Mouse (Mus musculus) 3T3-L1 (cell line): ENCODE measurements at regions not wholly inside any gene's neighbourhood (a gene's known extent, or its start where the extent isn't known, plus 50 kb on each side); places are given as distances from the start of the nearest gene placed in this dataset.

Experiments
- DNase-seq: peaks from one replicate; pipeline ENCODE4 v3.0.0-alpha.2; 2015; ENCODE audit warnings: low read depth, low spot score

DNA sequence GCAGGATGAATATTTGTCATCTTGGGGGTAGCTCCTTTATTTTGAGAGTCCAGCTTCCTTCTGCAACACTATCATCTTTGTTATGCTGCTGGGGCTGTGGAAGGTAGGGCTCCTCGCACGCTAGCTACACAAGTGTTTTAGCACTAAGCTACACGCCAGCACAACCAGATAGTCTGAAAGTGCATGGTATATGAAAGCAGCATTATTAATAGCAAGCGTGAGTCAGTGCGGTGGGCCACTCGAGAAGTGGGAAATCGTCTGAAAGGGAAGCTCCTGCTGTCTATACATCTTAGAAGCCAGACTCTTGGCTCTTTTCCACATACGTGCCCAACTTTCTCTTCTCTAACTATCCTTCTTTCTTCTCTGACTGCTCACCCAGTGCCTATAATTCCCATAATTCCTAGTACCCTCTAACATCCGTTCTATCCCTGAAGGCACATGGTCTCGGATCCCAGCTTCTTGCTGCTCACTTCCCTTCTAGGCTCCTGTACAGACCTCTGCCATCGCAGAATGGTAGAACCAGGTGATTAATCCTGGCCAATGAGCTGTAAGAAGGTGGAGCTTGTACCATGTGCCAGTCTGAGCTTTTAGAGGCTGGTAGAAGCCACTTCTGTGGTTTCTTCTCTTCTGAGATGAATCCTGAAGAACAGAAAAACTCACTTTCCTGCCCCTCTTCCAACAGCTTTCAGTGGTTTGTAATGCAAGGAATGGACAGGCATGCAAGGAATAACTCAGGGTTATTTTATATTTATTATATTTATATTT lies 55.5 kb downstream of the E030025P04Rik start:
- DNase-seq: no peak

DNA sequence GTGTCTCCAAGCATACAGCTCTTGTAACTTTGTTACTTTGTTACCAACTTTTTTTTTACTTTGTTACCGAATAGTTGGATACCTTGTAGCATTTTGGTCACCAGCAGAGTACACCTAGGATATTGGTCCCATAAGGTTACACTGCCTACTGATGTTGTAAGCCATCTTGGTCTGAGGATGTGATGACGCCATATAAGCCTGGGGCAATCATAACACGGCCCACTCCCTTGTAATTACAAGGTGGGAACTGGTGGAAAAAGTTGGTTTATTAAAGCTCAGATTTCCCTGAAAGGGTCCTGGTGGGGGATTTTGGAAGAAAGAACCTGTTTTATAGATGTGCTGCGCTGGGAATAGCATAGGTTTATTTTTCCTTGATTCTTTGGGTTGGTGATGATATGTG lies 62.2 kb downstream of the E030025P04Rik start:
- no peak for DNase-seq

DNA sequence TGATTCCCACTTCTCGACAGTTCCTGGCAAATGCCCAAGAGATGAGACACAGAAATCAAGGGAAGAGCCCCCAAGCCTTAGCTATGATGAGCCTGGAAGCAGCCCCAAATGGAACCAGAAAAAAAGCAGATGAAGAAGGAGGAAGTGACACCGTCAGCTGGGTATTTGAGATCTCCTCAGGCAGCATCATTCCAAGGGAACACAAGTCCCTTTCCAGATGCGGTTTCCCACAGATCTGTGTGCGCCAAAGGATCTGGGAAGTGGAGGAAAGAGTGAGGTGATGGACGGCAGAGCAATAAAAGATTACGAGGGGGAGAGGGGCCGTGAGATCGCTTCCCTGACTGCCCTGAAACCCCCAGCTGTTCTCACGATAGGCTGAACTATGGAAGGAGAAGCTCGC lies 62.7 kb downstream of the E030025P04Rik start:
- DNase-seq: no peak

DNA sequence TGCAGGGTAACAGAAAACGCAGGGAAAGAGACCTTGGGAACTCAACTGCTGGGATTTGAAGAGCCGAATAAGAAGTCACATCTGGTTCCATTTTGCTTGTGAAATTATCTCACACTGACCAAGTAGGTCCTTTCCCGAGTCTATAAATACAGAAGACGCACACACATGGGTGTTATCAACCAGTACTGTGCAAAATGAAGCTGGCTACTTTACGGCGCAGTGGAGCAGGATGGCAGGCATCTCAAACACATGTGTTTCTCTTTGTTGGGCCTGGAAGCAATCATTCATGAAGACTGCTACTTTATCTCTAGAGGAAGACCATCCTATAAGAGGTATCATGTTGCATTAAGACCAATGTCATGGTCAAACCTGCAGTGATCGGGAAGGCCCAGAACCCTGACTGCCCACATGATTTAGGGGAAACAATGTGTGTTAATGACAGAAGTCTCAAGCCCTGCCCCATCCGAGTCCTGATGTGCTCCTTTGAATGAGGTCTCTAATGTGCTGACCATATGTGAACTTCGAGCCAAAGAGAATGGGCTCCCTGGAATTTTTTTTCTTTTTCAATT lies 63.2 kb downstream of the E030025P04Rik start:
- no peak for DNase-seq

DNA sequence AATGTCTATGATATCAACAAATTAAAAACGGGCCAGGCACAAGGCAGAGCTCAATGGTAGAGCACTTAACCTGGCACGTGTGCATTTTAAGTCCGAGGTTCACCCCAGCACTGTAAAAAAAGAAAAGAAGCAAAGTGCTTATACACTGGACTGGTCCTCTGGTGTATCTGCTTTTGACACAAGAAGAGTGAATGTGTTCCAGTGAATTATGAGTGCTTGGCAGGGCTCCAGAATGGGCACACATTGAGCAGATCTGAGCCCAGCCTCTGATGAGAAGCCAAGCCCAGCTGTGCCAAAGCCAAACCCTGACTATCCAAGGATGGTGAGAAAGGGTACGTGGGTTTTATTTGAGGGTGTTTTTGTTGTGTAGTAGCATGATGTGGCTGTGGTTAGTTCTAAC lies 64.7 kb downstream of the E030025P04Rik start:
- peak; percentile 3 for DNase-seq

DNA sequence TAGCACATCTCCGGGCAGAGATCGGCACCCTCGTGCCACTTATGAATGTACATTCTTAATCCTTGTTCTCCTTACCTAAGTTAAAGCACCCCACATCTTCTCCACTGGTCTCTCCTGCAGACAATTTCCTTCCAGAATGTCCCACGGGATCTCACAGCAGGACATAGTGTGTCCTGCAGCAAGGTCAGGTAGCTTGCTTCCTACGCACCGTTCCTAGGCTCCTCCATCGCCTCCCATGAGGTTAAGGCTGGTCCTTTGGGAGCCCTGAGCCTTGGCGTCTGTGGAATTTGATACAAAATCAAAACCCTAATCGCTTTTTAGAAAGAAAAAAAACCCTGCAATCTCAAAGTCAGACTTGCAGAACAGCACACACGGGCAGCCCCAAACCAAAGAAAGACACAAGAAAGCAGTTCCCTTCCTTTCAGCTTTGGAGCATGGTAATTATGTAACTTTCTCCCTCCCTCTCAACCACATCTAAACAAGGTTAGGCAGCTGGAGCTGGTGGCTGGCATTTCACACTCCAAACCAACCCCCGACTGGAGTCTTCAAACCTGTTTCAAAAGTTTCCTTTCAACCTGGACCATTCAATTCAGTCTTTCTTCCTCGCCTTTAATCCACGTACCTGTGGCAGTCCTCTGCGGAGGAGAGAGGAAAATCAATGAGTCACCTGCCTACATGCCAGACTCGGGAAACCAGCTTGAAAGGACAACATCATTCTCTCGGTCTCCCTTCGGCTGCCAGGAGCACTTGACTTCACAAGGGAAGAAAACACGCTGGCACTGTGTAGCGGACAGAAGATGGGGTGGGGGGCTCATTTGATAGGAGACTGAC lies 67.4 kb downstream of the E030025P04Rik start:
- DNase-seq: no peak

DNA sequence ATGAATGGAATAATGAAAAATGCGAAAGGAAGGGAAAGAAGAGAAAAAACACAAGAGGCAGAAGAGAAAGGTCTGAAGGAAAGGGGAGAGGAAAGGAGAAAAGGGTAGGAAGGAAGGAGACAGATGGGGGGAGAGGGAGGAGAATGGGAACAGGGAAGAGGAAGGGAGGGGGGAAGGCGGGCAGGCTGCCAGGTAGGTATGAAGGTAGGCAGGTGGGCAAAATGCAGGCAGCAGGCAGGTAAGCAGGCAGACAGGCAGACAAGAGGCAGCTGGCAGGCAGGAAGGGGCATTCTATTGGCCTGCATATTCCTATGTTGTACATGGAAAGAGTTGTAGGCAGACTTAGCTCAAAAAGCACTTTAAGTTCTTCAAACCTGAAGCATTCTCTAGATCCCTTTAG lies 72.8 kb downstream of the E030025P04Rik start:
- DNase-seq: no peak

DNA sequence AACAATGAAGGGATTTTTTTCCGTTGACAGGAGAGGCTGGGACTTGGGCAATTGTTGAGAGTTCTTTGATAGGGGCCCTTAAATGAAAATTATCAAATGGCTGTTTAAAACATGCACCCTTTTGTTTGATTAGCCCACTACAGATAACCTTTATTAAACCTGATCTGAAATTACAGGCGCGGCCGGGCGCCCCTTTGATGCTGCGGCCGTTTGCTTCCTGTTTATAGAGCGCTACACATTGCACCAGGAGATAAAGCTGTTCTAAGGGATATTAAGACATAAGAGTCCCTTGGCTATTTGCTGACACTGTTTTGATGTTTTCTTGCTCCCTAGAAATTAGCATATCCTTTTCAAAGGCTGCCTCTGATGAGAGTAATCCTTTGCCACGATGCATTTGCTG lies 73.8 kb downstream of the E030025P04Rik start:
- no peak for DNase-seq

DNA sequence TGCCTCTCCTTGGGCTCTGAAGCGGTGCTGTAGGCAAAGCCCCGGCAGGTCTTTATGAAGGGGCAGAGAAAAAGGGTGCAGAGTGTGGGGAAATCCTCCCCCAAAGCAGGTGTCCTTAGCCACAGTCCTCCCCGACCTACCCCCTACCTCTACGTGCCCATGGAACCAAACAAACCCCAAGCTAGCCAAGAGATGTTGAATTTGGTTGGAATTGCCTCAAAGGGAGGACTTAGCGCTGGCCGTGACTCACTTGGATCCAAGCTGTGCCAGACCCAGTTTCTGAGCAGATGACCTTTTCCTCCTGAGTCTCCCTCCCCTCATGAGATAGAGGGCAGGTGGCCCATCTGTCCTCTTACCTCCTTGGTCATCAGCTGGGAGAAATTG lies 74.9 kb downstream of the E030025P04Rik start:
- DNase-seq: no peak

DNA sequence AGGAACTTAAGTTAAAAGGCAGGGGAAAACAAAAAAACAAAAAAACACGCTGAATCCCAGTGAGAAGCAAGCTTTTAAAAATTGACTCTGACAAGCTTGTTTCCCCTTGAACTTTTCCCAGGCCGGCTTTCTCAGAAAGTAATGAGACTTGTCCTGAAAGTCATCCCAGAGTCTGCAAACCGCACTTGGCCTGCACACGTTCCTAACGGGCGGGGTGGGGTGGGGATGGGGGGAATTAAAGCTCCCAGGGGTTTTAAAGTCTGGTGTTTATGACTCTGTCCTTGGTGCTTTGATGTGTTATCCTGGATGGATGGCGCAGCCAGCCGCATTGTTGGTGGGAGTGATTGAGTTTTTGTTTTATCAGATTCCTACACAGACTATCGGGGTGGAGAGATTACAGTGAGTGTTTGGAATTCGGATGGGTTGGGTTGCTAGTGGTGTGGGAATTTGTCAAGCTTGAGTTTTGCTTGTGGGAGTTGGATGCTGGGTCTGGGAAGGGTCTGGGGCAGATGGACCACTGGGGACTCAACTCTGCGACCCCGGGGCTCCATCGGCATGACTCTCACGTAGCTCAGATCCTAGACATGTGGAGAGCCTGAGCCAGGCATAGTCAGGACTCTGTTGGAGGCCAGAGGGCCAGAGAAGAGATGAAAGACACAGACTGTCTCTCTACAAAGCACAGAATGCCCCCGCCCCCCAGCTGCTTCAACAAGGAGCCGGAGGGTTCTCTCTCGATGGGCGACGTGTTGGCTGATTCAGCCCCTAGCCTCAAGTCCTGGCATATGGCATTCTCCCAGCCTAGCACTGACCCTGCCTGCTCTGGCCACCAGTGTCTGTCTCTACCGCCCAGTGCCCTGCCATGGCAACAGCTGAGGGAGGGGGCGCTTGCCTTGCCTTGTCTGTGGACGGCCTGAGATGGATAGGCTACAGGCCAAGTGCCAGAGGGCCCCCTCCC lies 75.5 kb downstream of the E030025P04Rik start:
- DNase-seq: no peak

DNA sequence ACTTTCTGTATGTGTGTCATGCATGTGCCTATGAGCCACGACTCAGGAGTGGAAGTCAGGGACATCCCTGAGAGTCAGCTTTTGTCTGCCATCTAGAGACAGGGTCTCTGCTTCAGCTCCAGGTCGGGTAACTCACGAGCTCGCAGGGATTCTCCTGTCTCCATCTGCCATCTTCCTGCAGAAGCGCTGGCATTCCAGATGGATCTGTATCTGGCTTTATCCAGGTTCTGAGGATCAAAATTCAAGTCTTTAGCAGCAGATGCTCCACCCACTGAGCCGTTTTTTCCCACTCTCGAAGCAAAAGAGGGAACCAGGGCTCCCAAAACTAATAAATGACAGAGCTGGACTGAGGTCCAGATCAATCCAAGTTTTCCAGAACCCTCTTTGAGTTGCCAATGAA lies 76.4 kb downstream of the E030025P04Rik start:
- DNase-seq: no peak

DNA sequence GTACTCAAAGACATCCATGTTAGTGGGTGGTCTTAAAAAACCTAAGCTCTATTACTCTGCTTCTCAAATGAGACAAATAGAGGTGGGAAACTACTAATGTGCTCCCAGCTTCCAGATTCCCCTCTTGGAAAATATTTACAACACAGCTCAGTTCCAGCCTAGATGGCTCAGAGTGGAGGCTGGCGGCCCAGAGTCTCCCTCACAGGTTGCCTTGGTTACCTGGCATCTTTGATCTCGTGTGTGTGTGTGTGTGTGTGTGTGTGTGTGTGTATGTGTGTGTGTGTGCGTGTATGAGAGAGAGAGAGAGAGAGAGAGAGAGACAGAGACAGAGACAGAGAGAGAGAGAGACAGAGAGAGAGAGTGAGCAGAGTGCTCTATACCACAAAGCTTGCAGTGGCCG lies 82.2 kb downstream of the E030025P04Rik start:
- no peak for DNase-seq

DNA sequence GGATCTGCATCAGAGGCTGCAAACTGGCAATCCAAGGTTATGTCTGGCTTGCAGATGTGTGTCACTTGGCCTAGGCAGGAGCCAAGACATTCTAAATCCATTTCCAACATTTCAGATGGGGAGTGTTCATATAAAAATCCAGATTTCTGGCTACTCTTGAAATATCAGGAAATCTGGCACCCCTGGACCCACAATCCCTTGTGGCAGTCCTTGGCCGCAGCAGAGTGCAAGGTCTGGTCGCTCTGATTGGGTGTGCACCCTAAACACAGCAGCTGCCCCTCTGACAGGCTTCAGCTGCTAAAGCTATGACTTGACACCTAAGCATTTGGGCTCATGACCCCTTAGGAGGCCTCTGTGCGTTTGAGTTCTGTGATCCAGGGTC lies 83.7 kb downstream of the E030025P04Rik start:
- no peak for DNase-seq

DNA sequence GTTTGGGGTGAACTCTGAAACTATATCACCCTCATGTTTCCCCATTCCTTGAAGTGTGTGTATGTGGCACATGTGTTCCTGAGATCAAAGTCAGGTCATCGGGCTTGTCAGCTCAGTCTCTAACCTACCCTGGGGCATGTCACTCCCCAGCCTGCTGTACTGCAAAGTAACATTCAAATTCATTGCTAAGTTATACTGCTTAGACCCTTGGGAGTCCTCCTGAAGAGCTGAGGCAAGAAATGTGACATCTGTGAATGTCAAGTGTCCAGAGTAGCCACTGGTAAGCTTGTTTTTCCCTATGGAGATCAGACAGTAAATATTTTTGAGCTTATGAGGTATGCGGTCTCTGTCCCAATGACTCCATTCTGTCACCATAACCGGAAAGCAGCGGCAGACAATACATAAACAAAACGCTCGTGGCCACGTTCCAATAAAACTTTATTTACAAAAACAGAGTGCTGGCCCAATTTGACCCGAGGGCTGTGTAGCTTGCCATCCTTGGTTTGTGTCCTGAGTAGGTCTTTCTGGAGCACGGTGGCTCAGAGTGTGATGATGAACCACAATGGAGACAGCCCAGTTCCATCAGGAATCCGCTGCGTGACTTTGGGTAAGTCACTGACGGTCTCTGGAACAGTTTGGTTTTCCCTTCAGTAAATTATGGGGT lies 84.2 kb downstream of the E030025P04Rik start:
- DNase-seq: no peak

DNA sequence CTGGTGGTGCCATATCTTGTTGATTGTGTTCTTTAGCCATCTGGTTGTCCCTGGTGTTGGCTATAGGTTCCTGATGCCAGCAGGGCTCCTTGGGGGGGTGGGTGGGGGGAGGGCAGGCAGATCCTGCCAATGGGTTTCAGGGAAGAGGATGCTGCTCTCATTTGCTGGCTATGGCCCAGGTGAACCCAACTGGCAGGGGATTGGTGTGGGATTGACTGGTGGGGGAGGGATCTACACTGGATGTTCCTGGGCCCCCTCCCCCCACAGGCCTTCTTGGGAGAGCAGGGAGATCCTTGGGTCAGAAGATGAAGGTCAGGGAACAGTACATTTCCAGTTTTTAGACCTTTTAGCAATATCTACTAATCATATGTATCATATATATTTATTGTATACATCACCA lies 86.1 kb downstream of the E030025P04Rik start:
- DNase-seq: no peak

DNA sequence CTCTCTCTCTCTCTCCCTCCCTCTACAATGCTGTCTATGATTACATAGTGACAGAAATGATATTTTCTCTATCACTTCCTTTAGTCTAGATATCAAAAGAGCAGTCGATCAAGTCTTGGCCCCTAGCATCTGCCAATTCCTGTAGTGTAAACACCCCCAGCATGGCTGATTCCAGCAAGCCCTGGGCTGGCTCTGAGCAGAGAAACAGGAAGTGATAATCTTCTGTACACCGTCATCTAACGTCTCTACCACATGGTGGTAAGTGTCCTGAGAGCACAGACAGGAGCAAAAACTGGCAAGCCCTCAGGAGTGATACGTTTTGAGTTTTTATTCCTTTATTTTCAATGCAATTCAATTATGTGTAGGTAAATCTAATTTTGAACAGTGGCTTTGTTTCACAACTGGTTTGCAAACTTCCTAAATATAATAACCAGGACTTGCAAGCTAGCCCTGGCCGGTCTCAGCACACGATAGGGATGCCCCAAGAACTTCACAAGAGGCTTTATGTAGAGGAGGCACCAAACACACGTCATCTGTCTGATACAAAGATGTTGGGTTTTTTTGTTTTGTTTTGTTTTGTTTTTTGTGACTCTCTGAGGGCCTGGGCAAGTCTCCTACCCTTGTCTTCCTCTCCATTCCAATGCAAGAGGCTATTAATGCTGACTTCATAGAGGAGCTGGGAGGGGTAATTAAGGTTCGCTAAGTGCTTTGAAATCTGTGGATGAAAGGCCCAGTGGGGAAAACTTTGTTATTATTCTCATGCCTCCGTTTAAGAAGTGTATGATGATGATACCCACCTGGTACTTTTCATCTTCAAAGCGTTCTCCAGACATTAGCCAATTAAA lies 95.7 kb downstream of the E030025P04Rik start:
- DNase-seq: no peak

DNA sequence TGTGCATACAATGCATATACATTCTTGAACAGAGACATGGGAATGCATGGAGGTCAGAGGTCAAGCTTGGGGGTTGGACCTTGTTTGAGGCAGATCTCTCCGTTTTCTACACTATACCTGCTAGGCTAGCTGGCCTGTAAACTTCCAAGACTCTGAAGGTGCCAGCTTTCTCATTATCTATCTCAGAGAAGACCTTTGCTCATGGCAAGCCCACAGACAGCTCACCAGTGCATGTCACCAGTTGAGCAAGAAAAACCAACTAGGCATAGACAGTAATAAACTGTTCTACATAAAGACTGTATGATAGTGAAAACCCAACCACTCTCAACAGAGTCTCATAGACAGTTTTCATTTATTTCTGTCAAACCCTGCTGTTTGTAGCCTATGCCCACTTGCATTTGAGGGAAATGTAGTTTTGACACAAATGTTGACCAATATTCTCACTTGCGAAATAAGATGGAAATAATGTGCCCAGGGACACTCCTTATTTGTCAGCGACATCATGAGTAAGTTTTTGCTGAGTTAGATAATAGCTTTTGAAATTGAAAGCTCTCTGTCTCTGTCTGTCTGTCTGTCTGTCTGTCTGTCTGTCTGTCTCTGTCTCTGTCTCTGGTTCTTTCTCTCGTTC lies 96.6 kb downstream of the E030025P04Rik start:
- no peak for DNase-seq

DNA sequence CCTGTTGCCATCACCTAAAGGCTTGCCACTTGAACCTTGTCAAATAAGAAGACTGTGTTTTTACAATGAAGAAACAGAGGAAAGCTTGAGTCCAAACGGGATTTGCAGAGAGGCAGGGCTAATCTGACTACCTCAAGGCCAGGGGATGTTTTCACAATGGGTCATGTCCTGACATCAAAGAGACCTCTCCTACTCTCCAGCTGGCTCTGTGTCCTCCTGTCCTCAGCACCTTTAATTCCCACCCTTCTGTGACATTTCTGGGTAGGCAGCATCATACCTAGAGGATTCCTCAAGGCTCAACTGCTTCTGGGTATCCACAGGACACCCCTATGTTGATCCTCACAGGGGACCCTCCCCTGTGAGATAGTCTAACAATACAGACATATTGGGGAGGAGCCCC lies 97.7 kb downstream of the E030025P04Rik start:
- DNase-seq: no peak

DNA sequence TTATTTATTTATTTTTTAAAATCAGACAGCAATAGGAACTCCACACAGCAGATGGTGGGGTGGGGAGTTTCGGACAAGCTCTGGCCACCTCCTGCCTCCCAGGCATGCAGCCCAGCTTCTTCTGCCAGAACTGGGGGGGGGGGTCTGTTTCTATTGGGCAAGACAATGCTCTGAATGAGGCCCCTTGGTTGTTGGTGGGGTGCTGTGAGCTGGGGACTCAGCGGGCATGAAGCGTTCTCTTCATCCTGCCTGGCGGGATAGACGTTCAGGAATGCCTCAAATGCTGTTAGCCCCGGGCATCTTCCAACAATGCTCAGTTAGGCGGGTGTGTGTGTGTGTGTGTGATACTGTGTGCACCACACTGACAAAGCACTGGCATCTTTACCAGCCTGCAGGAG lies 103.7 kb downstream of the E030025P04Rik start:
- no peak for DNase-seq
